Mouse (Mus musculus) spleen, adult 2 months (tissue): ENCODE data around the gene Chpf2. TPM values are rescaled to one million over a fixed set of nuclear protein-coding genes. Genes with fewer than 3 reads are reported as not detected.
A peak's percentile ranks its signal among the peaks of the same experiment; 100 is the strongest.

ENCODE experiments used
- DNase-seq, 2 experiments: peaks; one replicate each; pipeline versions ENCODE4 v3.0.0 to v3.0.0-alpha.2; 2012 to 2021; ENCODE audit warnings: low spot score in 2 of 2, low read depth in 1 of 2
- H3K27ac ChIP-seq: fragments of 200-500 bp; 2 replicates; pipeline ENCODE4 v1.5.1; 2012; ENCODE audit warnings: low read length, inconsistent platforms; ENCODE audit not compliant: insufficient read depth
- H3K27me3 ChIP-seq: fragments of 200-500 bp; 2 replicates; pipeline ENCODE4 v1.6.1; 2012; ENCODE audit warnings: mild to moderate bottlenecking, moderate library complexity, low read length, inconsistent platforms; ENCODE audit not compliant: control insufficient read depth, insufficient read depth
- H3K36me3 ChIP-seq: fragments of 200-500 bp; 2 replicates; pipeline ENCODE4 v1.6.1; 2012; ENCODE audit warnings: mild to moderate bottlenecking, low read length, inconsistent platforms; ENCODE audit not compliant: control insufficient read depth, insufficient read depth
- H3K4me1 ChIP-seq: fragments of 200-500 bp; 2 replicates; pipeline ENCODE4 v1.6.1; 2011; ENCODE audit warnings: inconsistent platforms; ENCODE audit not compliant: control insufficient read depth, insufficient read depth, insufficient read length
- H3K4me3 ChIP-seq: fragments of 200-500 bp; 2 replicates; pipeline ENCODE4 v1.5.1; 2011; ENCODE audit warnings: mild to moderate bottlenecking, inconsistent platforms; ENCODE audit not compliant: insufficient read depth, insufficient read length; ENCODE audit errors: extremely low read depth
- CTCF ChIP-seq: fragments of 200-500 bp; IDR thresholded peaks from 2 replicates; pipeline ENCODE4 v1.5.1; 2011; ENCODE audit warnings: mild to moderate bottlenecking, inconsistent platforms; ENCODE audit not compliant: insufficient read depth, insufficient read length, insufficient replicate concordance; ENCODE audit errors: extremely low read depth
- POLR2A ChIP-seq: fragments of 200-500 bp; IDR thresholded peaks from 2 replicates; pipeline ENCODE4 v1.6.1; 2011; ENCODE audit warnings: low read depth, low read length, inconsistent platforms
- WGBS: fragments of 180-500 bp; shearing (Covaris S2); methylation state at CpG from one replicate; pipeline ENCODE4 v1.1.7; 2018; 5-methylcytosine and 5-hydroxymethylcytosine counted together
- polyA plus RNA-seq: library from polyadenylated mRNA; depleted of rRNA; stranded (reverse); fragments of >200 nt; gene quantifications from 2 replicates; pipeline ENCODE4 v1.2.3, GENCODE M21; 2012

The Chpf2 gene
- polyA plus RNA-seq, 1 experiment: 30.0 TPM

GRCm38 (mm10) chr5:24577183-24577929 lies 9.2 kb upstream of the Chpf2 start, which contains the start of gene Abcf2:
Gene Abcf2 (minus strand): TSS chr5:24577467.
- DNase-seq: peak; percentile 99
- peaks cover 17% of the 10 kb centered on the region for H3K36me3 ChIP-seq
- peak within 1 kb of the TSS; percentile 81 for H3K27ac ChIP-seq
- H3K27me3 ChIP-seq: no peaks in the 10 kb centered on the region
- H3K4me3 ChIP-seq: peak within 1 kb of the TSS; percentile 74
- TF ChIP-seq POLR2A: peak; percentile 72
- no peak for TF ChIP-seq CTCF
- under 1% methylated on average over 48 of the region's 48 CpGs for WGBS
- H3K4me1 ChIP-seq: peaks cover 2% of the 10 kb centered on the region; the same call in 1 of the 2 replicates

- peaks cover 2% of the 10 kb centered on the region; the same call in 1 of the 2 replicates for H3K4me1 ChIP-seq
- TF ChIP-seq CTCF (no peak), POLR2A (no peak)
- H3K36me3 ChIP-seq: peaks cover 11% of the 10 kb centered on the region
- no peaks in the 10 kb centered on the region for H3K27me3 ChIP-seq
- peak overlapping the region; percentile 68; the same call in 1 of the 2 replicates for H3K4me3 ChIP-seq
- WGBS: 20% methylated on average over 6 of the region's 6 CpGs
- DNase-seq: no peak
- H3K27ac ChIP-seq: peak overlapping the region; percentile 81; the same call in 1 of the 2 replicates
Observed at GRCm38 (mm10) chr5:24578109-24578963, 8.2 kb upstream of the Chpf2 start.

- TF ChIP-seq POLR2A (no peak), CTCF (no peak)
- H3K27ac ChIP-seq: 0 out of 2 replicates have a peak overlapping the region, but pooled peaks have one; percentile 10
Observed at GRCm38 (mm10) chr5:24586106-24586505, 435 bp upstream of the Chpf2 start.

GRCm38 (mm10) chr5:24587200-24587577 lies 648 bp downstream of the Chpf2 start:
- peak overlapping the region; percentile 90 for H3K4me3 ChIP-seq
- DNase-seq: no peak
- TF ChIP-seq POLR2A: no peak
- TF ChIP-seq CTCF: no peak
- no peak overlapping the region for H3K27ac ChIP-seq
- peaks cover 11% of the 10 kb centered on the region for H3K36me3 ChIP-seq
- H3K4me1 ChIP-seq: peaks cover 7% of the 10 kb centered on the region; the same call in 1 of the 2 replicates
- no peaks in the 10 kb centered on the region for H3K27me3 ChIP-seq
- 6% methylated on average over 4 of the region's 4 CpGs for WGBS

More at GRCm38 (mm10) chr5:24586106-24586505, 435 bp upstream of the Chpf2 start:
- Histone ChIP-seq H3K4me1 (peaks cover 7% of the 10 kb centered on the region; the same call in 1 of the 2 replicates), H3K36me3 (peaks cover 7% of the 10 kb centered on the region; the same call in 1 of the 2 replicates), H3K4me3 (peak overlapping the region; percentile 90), H3K27me3 (no peaks in the 10 kb centered on the region)
- no peak for DNase-seq
- WGBS: 7% methylated on average over 8 of the region's 8 CpGs

GRCm38 (mm10) chr5:24589511-24590500 lies 3.3 kb downstream of the Chpf2 start:
- 96% methylated on average over 20 of the region's 20 CpGs for WGBS

GRCm38 (mm10) chr5:24591268-24591721 lies 4.8 kb downstream of the Chpf2 start:
- H3K27me3 ChIP-seq: no peaks in the 10 kb centered on the region
- TF ChIP-seq CTCF (no peak), POLR2A (no peak)
- WGBS: 41% methylated on average over 23 of the region's 23 CpGs
- no peak overlapping the region; the same call in 1 of the 2 replicates for H3K4me3 ChIP-seq
- peaks cover 7% of the 10 kb centered on the region; the same call in 1 of the 2 replicates for H3K4me1 ChIP-seq
- no peak for DNase-seq
- no peak overlapping the region for H3K27ac ChIP-seq
- peaks cover 11% of the 10 kb centered on the region for H3K36me3 ChIP-seq

More at GRCm38 (mm10) chr5:24589511-24590500, 3.3 kb downstream of the Chpf2 start:
- no peak overlapping the region for H3K4me3 ChIP-seq
- H3K27me3 ChIP-seq: no peaks in the 10 kb centered on the region
- DNase-seq: no peak
- H3K27ac ChIP-seq: no peak overlapping the region
- TF ChIP-seq CTCF: no peak
- TF ChIP-seq POLR2A: no peak
- peaks cover 7% of the 10 kb centered on the region; the same call in 1 of the 2 replicates for H3K4me1 ChIP-seq
- H3K36me3 ChIP-seq: peaks cover 11% of the 10 kb centered on the region
